Mouse (Mus musculus) gastrocnemius, adult 18-20 months (tissue): ENCODE measurements around the gene Mob2. TPM values are rescaled to one million over a fixed set of nuclear protein-coding genes. Genes with fewer than 3 reads are reported as not detected.
A peak's percentile ranks its signal among the peaks of the same experiment; 100 is the strongest.

Experiments
- DNase-seq: peaks from one replicate; pipeline ENCODE4 v3.0.0; 2021; ENCODE audit warnings: low spot score
- total RNA-seq, 2 experiments: library from RNA; stranded (reverse); gene quantifications; 2 replicates each; pipeline ENCODE4 v1.2.3; 2021

The Mob2 gene
- total RNA-seq, 2 experiments from 2014 or later = 49.6 to 51.8 TPM

DNA sequence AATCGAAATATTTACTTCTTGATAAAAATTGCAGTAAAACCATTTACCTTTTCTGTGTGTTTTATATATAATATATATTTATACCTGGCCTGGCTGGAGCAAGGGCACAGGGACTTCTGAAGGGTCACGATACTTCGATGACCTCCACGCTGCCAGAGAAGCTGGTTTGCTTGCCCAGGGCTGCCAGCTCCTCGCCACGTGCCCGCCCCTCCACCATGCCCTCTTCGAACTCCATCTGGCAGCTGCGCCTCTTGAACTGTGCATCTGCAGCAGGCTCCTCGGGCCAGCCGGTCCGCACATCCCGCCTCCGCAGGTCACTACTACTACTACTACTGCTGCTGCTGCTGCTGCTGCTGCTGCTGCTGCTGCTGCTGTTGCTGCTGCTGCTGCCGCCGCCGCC lies 20.9 kb upstream of the Mob2 start:
- DNase-seq = no peak

DNA sequence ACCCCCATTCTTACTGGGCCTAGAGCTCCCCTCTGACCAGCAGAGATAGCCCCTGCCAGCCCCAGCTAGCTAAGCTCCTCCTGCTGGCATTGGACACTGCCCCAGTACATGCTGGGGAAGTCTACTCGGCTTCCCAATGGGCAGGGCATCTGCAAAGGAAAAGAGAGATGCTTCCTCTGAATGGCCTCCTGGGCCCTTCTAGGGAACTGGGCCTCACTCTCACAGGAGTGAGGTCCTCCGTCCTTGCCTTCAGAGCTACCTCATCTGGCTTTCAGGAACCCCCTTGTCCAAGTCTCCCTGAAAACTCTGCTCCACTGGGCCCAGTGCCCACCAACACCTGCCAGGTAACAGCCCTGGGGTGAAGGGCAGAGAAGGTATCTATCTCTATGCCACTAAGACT lies 20.0 kb upstream of the Mob2 start:
- no peak for DNase-seq

DNA sequence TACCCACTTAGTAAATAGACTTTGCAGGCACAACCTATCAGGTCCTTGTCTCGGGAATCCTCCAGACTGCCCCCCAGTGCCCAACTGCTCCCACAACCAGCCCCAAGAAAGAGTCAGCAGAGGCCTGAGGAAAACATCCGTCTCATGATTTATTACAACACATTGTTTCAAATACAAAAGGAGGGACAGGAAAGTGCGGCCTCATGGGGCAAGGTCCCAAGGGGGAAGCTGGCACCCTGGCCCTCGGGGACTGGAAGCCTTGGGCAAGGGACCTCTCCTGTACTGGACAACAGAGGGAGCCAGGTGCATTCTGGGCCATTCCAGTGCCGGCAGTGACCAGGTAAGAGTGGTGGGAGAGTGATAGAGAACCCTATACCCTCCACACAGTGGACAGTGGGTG lies 18.5 kb upstream of the Mob2 start:
- DNase-seq = no peak

DNA sequence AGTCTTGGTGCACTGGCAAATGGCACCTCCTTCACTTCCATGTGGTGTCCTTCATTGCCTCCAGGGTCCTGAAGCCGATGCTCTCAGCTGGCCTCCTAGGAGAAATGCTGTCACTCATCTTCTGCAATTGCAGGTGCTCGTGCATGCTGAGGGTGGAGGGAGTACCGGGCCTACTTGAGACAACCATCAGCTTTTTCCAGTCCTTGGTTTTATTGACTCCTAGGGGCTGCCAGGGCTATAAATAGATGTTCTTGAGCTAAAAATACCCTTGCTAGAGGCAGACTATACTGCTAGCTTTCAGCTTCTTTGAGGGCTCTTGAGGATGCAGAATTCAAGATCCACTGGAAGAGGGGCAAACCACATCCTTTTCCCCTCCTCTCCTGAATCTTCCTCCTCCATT lies 16.3 kb upstream of the Mob2 start:
- DNase-seq = peak; percentile 69

DNA sequence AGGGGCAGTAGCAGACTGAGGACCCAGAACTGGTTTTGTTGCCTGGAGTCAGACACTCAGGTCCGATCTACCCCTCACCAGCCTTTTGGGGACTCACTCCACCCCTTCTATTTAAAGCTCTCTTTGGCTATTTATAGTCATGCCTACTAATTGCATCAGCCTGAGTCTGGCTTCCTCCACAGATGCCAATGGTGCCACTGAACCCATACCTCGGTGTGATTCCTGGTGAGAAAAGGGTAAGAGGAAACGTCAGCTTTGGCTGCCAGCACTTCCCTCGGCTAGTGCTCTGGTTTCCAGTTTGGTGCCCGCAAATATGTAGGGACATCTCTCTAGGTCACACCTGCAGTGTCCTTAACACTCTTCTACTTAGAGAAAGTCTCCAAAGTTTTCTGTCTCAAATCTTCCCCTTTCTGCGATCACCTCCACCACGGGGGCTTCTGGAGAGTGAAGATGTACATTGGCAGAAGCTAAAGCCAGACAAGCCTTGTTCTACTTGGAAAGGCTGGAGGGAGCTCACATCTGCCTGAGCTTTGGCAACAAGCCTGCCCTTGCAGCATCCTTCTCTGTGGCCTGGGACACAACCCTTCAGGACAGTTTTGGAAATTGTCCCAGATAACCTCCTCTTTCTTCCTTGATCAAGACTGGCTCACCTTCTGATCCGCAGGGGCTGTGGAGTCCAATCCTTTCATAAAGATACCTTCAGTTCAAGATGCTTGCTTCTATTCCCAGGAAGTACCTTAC lies 13.5 kb upstream of the Mob2 start:
- peak; percentile 53 for DNase-seq

DNA sequence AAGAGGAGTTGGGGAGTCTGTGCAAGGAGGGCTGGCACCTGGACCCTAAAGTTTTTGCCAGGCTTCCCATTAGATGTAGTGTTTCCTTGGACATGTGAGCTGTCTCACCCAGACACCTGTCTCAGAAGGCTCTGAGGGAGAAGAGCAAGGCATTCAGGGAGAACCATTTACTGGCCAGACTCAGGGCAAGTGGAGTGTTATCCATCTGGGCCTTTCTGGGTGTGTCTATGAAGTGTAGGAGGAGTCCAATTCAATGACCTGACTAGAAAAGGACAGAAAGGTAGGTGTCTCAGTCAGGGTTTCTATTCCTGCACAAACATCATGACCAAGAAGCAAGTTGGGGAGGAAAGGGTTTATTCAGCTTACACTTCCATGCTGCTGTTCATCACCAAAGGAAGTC lies 10.9 kb upstream of the Mob2 start:
- DNase-seq = no peak

DNA sequence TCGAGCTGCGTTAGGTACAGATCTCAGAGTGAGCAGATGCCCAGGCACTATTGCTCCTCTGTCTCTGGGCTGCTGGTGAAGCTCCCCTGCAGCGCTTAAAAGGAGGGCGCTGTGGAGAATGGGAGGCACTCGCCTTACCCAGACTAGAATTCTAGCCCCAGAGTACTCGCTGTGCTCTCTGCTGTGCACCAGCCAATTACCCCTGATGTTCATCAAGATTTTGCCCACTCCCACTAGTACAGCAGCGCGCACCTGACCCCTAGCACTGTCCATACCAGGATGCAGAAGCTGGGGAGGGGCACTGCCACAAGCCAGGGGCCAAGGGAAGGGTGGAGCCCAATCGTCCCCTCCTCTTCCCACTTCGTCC lies 10.3 kb upstream of the Mob2 start:
- DNase-seq = no peak

DNA sequence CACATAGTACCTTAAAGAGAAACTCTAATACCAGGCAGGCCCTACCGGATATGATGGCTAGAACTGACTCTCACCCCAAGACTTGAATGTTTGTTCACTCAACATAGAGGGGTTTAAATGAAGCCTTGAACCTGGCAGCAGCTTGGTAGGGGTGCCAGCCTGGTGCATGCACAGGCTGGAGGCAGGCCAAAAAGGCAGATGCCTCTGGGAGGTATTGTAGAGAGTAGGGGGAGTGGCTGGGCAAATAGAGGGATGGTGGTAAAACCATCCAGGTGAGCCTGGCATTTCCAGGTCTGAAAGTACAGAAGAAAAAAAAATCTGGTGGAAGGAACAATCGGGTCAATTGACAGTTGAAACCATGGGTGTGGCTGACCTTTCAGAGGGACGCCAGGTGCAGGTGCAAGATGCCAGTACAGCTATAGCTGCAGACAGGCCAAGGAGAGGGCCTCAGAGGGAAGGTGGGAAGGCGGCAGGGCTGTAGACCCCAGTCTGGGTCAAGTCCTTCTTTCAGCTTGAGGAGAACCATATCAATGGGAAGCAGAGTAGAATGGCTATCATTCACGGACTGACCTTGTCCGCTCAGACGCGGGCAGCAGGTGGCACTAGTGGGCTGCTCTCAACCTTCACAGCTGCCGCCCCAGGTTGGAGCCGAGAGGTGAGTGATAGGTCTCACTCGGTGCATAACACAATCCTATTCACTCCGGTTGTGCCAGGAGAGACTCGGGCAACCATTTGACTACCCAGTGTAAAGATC lies 9.8 kb upstream of the Mob2 start:
- DNase-seq = peak; percentile 80

DNA sequence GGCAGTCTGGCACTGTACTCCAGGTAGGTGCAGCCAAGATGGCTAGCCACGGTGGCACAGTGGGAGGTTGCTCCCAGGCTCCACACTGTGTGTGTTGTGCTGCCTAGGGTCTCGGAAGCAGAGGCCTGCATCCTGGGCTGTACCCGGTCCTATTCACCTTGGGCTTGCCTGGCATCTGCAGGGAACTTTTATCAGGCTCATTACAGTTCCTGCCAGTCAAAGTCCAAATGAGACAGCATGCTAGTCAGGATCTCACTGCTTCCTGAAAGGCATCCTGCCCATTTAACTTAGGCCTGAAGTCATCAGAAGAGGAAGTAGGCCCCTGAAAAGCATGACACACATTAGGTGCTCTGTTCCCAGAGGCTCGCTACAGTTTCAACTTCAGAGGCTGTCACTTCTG lies 7.6 kb upstream of the Mob2 start:
- DNase-seq = no peak

DNA sequence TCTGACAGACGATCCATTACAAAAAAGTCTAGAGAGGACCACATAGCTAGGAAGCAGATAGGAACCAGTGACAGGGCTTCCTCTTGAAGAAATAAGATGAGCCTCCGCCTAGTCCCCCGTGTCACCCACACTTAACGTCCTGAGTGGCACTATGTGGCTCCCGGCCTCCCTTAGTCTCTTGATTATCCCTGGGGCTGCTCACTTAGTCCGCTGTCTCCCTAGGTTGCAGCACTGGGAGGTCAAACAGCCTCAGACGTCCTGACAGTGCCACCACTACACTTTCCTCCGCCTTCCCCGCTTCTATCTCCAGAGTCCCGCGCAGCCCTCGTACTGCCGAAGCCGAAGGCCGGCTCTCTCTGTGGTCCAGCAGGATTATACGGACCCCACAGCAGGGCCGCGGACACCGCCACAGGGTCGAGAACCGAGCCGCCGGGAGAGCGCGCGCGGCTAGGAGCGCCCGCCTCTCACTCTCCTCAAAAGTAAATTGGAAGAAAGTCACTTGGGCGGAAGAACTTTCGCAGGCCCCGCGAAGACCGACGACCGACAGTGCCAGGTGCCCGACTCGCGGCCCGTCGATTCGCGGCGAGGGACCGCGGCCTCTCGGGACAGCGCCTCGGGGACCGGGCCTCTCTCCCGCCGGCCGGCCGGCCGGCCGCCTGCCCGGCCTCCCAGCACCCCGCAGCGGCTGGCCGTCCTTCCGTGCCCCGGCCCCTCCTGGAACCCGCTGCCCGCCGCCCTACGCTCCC lies 507 bp downstream of the Mob2 start:
- DNase-seq = peak; percentile 18

DNA sequence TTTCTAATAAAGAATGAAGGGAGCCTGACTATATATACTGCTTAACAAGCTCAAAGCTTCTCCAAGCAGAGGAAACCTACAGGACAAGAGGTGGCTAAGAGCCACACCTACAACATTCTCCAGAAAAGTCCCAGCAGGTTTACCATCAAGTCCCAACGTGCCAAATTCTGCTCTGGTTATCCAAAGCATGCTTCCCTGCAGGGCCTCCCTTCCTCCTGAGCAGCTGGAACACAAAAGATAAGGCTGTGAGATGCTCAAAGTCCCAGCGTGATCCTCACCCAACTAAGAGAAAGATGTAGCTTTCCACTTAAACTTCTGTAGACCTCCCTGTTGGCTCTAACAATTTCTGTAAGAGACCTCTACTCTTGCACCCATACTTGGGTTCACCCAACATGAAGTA lies 1.8 kb downstream of the Mob2 start:
- DNase-seq = no peak

DNA sequence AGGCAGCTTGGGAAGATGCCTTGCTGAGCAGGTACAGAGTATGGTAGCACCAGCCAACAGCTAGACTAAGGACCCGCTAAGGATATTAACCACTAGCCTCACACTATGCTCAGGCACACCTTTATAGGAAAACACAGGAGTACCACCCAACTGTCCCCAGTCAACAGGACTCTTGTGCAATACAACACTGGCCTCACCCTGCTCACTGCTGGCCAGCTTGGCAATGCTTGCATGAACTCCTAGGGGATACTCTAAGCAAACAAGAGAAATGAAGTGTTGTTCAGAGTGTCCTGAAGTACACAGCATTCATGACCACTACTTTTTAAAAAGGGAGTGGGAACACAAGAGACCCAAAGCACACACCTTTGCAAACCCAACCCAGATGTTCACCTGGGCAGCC lies 3.7 kb downstream of the Mob2 start:
- DNase-seq = peak; percentile 29

DNA sequence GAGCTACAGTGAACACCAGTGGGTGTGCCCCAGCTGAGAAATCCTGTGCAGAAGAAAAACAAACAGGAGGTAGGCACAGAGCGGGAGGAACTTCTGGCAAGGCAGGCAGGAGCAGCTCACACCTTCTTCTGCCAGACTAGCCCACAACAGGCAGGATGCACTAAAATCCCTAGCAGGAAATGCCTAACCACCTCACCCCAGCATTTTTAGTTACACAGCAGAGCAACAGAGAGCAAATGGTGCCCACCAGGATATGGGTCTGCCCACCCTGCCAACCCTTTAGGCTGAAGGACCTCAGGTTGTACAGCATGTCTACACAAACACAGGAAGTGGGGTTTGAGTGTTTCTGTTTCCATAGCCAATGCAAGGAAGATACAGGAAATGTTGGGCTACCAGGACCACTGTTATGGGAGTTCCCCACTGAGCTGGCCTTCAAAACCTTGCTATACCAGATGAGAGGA lies 4.2 kb downstream of the Mob2 start:
- no peak for DNase-seq

DNA sequence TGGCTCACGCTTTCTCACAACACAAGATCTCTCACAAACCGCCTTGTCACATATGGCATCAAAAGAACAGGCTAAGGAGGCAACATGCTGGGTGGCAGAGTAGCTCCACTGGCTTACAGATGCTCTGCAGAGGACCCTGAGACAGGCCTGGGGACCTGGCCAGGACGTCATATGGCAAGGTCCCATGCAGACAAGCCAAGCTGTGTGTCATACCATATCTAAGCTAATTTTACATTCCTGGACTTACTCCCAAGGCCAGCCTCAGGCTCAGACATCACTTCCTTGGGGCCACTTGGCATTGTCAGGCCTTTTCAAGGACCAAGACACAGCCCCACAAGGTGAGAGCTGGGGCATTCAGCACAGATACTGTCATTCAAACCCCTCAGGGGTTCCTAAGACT lies 5.4 kb downstream of the Mob2 start:
- peak; percentile 45 for DNase-seq

DNA sequence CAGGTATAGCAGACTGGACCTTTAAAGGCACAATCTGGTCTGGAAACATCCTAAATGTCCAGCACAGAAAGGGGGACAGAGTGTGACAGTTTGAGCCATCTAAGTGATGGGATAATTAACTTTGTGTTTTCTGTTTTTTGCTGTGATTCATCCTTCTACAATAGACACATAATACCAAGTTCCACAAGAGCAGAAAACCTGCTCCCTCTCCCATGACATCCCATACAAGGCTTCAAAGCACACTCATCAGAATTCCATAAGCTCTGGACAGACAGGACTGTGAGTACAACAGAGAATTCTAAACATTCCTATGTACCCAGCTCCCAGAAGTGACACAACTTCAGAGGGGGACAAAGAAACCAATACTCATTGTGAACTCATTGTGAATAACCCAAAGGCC lies 10.3 kb downstream of the Mob2 start:
- DNase-seq = no peak

DNA sequence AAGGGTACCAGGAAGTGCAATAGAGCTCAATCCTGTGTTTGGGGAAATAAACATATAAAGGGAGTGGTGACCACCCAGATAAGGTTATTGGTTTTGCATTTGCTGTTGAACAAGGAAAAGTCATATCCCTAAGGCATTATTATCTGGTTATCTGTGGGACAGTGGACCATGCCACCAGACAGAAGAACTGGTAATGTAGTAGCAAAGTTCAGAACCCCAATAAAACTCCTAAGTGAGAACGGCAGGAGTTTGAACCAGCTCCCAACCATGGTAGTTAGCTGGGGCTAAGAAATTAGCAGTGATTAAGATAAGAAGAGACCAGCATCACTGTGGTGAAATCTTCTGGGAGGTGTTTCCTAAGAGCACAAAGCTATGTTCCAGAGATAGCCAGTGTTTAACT lies 14.9 kb downstream of the Mob2 start:
- no peak for DNase-seq

DNA sequence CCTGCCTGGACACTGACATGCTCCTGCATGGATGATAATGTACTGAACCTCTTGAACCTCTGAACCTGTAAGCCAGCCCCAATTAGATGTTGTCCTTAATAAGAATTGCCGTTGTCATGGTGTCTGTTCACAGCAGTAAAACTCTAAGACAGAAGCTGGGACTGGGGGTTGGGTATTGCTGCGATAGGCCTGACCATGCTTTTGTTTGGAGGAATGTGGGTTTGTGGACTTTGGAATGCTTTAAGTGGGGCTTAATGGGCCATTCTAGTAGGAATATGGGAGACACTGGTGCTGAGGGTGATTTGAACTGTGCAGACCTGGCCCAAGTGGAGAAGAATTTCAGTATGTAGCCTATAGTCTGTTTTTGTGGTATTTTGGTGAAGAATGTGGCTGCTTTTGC lies 15.5 kb downstream of the Mob2 start:
- no peak for DNase-seq

DNA sequence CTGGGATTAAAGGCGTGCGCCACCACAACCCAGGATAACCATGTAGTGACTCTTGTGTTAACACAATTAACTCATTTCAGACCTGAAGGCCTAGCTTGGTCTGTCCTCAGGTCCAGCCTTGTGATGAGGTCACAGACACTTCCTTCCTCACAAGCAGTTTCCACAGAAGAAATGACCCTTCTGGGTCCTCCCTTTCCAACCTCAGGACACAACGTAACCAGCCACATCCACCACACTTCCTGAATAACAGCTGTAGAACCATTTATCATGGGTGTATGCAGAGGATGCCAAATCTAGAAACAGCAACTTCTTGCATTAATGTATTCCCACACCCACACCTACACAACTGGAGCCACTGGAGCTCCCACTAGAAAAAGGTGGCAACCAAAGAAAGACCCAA lies 20.1 kb downstream of the Mob2 start:
- no peak for DNase-seq

DNA sequence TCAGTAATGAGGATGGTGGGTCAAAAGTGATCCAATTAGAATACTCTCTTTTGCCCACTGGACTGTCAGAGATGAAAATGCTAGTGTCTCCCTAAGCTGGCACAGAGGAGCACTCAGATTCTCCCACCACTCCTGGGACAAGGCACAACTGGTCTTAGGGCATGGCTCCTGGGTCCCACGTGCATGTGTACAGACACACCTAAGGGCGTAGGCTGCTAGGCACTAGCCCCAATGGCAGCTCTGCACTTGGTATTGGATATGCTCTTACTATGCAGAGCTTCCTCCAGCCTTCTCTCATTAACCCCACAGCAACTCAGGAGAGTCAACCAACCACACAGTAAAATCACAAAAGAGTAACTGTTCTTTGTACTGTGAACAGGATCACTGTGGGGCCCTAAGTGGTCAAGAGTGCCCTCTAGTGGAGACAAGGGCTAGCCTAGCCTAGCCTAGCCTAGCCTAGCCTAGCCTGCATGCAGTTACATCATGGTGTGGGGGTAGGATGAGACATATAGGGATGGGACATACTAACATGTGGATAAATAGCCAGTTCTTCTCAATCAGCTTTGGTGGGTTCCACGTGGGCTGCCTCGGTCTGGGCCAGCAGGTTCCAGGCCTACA lies 23.2 kb downstream of the Mob2 start:
- peak; percentile 58 for DNase-seq

DNA sequence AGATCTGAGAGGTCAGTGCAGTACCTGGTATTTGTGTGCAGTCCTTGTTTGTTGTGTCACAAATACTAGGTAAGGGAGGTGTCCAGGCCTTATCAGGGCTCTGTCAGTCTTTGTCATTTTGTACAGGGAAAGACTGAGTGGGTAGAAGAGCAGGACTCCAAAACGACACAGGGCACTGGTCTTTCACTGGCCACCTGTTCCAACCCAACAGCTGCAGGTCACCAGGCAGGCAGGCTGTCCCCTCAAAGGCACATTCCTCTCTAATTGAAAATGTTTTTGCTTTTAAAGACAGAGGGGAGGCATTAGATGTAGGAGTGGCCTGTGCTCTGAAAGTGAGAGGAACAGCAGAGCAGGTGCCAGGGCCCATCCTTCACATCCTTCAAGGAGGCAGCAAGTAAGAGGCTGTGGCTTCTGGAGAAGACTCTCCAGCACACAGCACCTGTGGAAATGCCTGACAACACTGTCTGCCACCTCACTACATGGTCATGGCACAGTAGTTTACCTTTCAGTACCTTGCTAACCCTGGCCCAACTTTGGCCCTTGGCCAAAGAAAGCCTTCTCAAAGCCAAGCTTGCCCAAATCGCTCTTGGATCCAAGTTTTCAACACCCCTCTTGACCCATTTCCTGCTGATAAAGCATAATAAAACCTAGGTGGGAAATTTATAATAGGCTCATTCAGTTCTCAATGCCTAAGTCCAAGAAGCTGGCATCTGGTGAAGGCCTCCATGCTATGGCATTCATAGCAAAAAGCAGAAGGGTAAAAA lies 25.6 kb downstream of the Mob2 start:
- DNase-seq = no peak

DNA sequence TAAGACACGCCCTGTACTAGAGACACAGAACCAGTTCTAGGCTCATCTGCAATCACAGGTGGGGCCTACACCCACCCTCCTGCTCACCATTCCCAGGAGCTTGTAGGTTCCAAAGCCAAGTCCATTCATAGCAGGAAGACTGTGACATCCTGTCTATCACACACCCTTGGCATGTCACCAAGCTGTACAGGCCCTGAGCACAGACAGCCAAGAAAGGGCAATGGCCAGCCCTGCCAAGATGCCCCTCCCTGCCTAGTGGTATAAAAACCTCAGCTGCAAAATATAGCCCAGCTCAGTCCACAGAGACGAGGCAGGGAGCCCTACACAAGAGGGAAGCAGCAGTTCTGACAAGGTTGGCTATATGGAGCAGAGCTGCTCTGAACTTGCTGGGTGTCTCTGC lies 26.7 kb downstream of the Mob2 start:
- peak; percentile 89 for DNase-seq
